Mouse (Mus musculus) megakaryocyte, embryonic 14.5 days (primary cell): ENCODE measurements around the gene Ctf2. TPM values are rescaled to one million over a fixed set of nuclear protein-coding genes. Genes with fewer than 3 reads are reported as not detected.

Source experiments
- H3K27me3 ChIP-seq: replicated peaks from 2 replicates; pipeline ENCODE3; 2012; ENCODE audit warnings: inconsistent platforms
- H3K36me3 ChIP-seq: replicated peaks from 2 replicates; pipeline ENCODE3; 2012; ENCODE audit warnings: low read length, inconsistent platforms, mixed read lengths
- H3K4me1 ChIP-seq: 2 replicates; pipeline ENCODE4 v1.6.1; 2012; ENCODE audit warnings: inconsistent platforms
- H3K4me3 ChIP-seq: replicated peaks from 2 replicates; pipeline ENCODE3; 2012; ENCODE audit warnings: moderate library complexity, mild to moderate bottlenecking, inconsistent platforms
- H3K9me3 ChIP-seq: 2 replicates; pipeline ENCODE4 v1.6.1; 2012; ENCODE audit warnings: inconsistent platforms
- FLI1 ChIP-seq: IDR thresholded peaks from 2 replicates; pipeline ENCODE4 v1.6.1; 2012; ENCODE audit warnings: low read length, inconsistent platforms, mixed read lengths
- GATA1 ChIP-seq: IDR thresholded peaks from 3 replicates; pipeline ENCODE4 v1.6.1; 2012; ENCODE audit warnings: mixed read lengths, low read length, inconsistent platforms, borderline replicate concordance
- polyA plus RNA-seq: library from polyadenylated mRNA; stranded (reverse); fragments of >175 nt; gene quantifications from 2 replicates; pipeline ENCODE4 v1.2.3, GENCODE M21; 2012; ENCODE audit warnings: low replicate concordance; ENCODE audit not compliant: insufficient read depth

Gene Ctf2
- polyA plus RNA-seq, 1 experiment, result not detected

DNA sequence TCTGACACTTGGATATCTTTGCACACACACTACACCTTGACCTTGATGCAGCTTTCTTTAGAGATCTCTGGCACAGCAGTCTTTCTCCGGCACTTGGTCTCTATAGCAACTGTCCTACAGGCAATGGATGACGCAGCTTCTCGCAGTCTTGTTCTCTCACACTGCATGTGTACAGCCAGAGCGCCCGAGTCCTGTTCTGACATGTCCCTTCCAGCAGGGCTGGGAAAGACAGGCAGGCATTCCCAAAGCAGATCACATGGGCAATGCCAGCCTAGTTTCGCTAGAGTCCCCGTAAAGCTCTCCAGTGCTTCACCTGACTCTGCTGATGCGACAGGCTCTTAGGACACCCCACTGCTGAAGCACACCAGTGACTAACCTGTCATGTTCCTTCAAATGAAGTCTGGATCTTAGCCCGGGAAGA lies 56.6 kb downstream of the Ctf2 start:
- Histone ChIP-seq H3K9me3 (no peaks in the 10 kb centered on the region), H3K4me1 (peaks cover 5% of the 10 kb centered on the region; the same call in 1 of the 2 replicates), H3K27me3 (peaks cover 40% of the 10 kb centered on the region), H3K4me3 (no peak overlapping the region), H3K36me3 (no peaks in the 10 kb centered on the region)
- no peak for TF ChIP-seq GATA1
- no peak for TF ChIP-seq FLI1

GRCm38 (mm10) chr7:127674977-127675376 lies 57.0 kb downstream of the Ctf2 start:
- no peaks in the 10 kb centered on the region for H3K36me3 ChIP-seq
- TF ChIP-seq GATA1, result no peak
- no peak for TF ChIP-seq FLI1
- H3K9me3 ChIP-seq, result no peaks in the 10 kb centered on the region
- H3K4me1 ChIP-seq, result peaks cover 5% of the 10 kb centered on the region; the same call in 1 of the 2 replicates
- peaks cover 41% of the 10 kb centered on the region for H3K27me3 ChIP-seq
- no peak overlapping the region for H3K4me3 ChIP-seq

GRCm38 (mm10) chr7:127672776-127673175 lies 59.2 kb downstream of the Ctf2 start:
- Histone ChIP-seq H3K4me1 (peaks cover 7% of the 10 kb centered on the region), H3K9me3 (no peaks in the 10 kb centered on the region), H3K27me3 (peaks cover 57% of the 10 kb centered on the region), H3K36me3 (no peaks in the 10 kb centered on the region), H3K4me3 (no peak overlapping the region)
- no peak for TF ChIP-seq GATA1

- Histone ChIP-seq H3K36me3 (no peaks in the 10 kb centered on the region), H3K4me3 (no peak overlapping the region), H3K9me3 (no peaks in the 10 kb centered on the region), H3K27me3 (peaks cover 60% of the 10 kb centered on the region), H3K4me1 (peaks cover 14% of the 10 kb centered on the region)
- no peak for TF ChIP-seq GATA1
These were observed 59.8 kb downstream of the Ctf2 start for GRCm38 (mm10) chr7:127671880-127672774.

Other genes with a start within 250 kb of the Ctf2 start
- 4.0 and 9.1 TPM in 2 replicates for gene Srcap, start 220.2 kb downstream of the Ctf2 start, polyA plus RNA-seq
- gene Gm42715, start 212.6 kb downstream of the Ctf2 start, polyA plus RNA-seq, result 15.7 and 25.1 TPM in 2 replicates
- gene Tmem265, start 170.8 kb downstream of the Ctf2 start, polyA plus RNA-seq, result 0.34 TPM in 1 of 2 replicates, not detected in the other
- 19.1 and 27.2 TPM in 2 replicates for gene Phkg2, start 158.8 kb downstream of the Ctf2 start, polyA plus RNA-seq
- gene Ccdc189, start 143.6 kb downstream of the Ctf2 start, polyA plus RNA-seq, result 23.5 and 28.8 TPM in 2 replicates
- 14.7 and 20.8 TPM in 2 replicates for gene Rnf40, start 143.4 kb downstream of the Ctf2 start, polyA plus RNA-seq
- gene Zfp629, start 116.4 kb downstream of the Ctf2 start, polyA plus RNA-seq, result 2.9 TPM in 1 of 2 replicates, not detected in the other
- 52.6 and 165 TPM in 2 replicates for gene Bcl7c, start 23.2 kb downstream of the Ctf2 start, polyA plus RNA-seq
- gene Ctf1, start 19.4 kb downstream of the Ctf2 start, polyA plus RNA-seq, result not detected in 2 replicates
- 54.6 and 102 TPM in 2 replicates for gene Fbxl19, start 12.4 kb upstream of the Ctf2 start, polyA plus RNA-seq
- gene Orai3, start 37.6 kb upstream of the Ctf2 start, polyA plus RNA-seq, result 27.3 and 62.4 TPM in 2 replicates
- gene Setd1a, start 44.5 kb upstream of the Ctf2 start, polyA plus RNA-seq, result 32.9 and 47.6 TPM in 2 replicates
- gene Gm49388, start 53.4 kb upstream of the Ctf2 start, polyA plus RNA-seq, result not detected in 2 replicates
- gene Hsd3b7, start 68.4 kb upstream of the Ctf2 start, polyA plus RNA-seq, result 13.9 and 53.3 TPM in 2 replicates
- 27.2 and 167 TPM in 2 replicates for gene Stx4a, start 92.1 kb upstream of the Ctf2 start, polyA plus RNA-seq
- gene Stx1b, start 92.4 kb upstream of the Ctf2 start, polyA plus RNA-seq, result 0.02 TPM in 1 of 2 replicates, not detected in the other
- gene Zfp646, start 144.1 kb upstream of the Ctf2 start, polyA plus RNA-seq, result 1.0 and 6.3 TPM in 2 replicates
- 9.4 and 18.0 TPM in 2 replicates for gene Zfp668, start 144.7 kb upstream of the Ctf2 start, polyA plus RNA-seq
- gene Prss53, start 158.8 kb upstream of the Ctf2 start, polyA plus RNA-seq, result 0.44 TPM in 1 of 2 replicates, not detected in the other
- not detected in 2 replicates for gene Gm21974, start 163.3 kb upstream of the Ctf2 start, polyA plus RNA-seq
- gene Vkorc1, start 163.5 kb upstream of the Ctf2 start, polyA plus RNA-seq, result 26.7 and 40.9 TPM in 2 replicates
- gene Bckdk, start 171.9 kb upstream of the Ctf2 start, polyA plus RNA-seq, result 36.9 and 149 TPM in 2 replicates
- gene Kat8, start 180.3 kb upstream of the Ctf2 start, polyA plus RNA-seq, result 2.6 and 4.8 TPM in 2 replicates
- gene Prss8, start 197.9 kb upstream of the Ctf2 start, polyA plus RNA-seq, result not detected in 2 replicates
- gene Prss36, start 214.6 kb upstream of the Ctf2 start, polyA plus RNA-seq, result 2.7 and 10.0 TPM in 2 replicates
- 25.6 and 318 TPM in 2 replicates for gene Fus, start 235.3 kb upstream of the Ctf2 start, polyA plus RNA-seq